Mouse (Mus musculus) forebrain, embryonic 10.5 days (tissue): ENCODE measurements around the gene Gle1. TPM values are rescaled to one million over a fixed set of nuclear protein-coding genes. Genes with fewer than 3 reads are reported as not detected.

ENCODE experiments used
- DNase-seq: peaks from one replicate; pipeline ENCODE4 v3.0.0-alpha.2; 2017; ENCODE audit warnings: low spot score; ENCODE audit errors: extremely low spot score
- H3K27ac ChIP-seq: fragments of 300-500 bp; sonication (generic); 2 replicates; pipeline ENCODE4 v1.5.1; 2016; ENCODE audit warnings: mild to moderate bottlenecking
- H3K27me3 ChIP-seq: fragments of 300-500 bp; sonication (generic); 2 replicates; pipeline ENCODE4 v1.6.1; 2016; ENCODE audit warnings: mild to moderate bottlenecking; ENCODE audit not compliant: poor library complexity, severe bottlenecking
- H3K36me3 ChIP-seq: fragments of 300-500 bp; sonication (generic); replicated peaks from 2 replicates; pipeline ENCODE4 v1.6.1; 2016; ENCODE audit warnings: mild to moderate bottlenecking, moderate library complexity
- H3K4me1 ChIP-seq: fragments of 300-500 bp; sonication (generic); 2 replicates; pipeline ENCODE4 v1.6.1; 2016
- H3K4me3 ChIP-seq: fragments of 300-500 bp; sonication (generic); 2 replicates; pipeline ENCODE4 v1.5.1; 2016; ENCODE audit warnings: mild to moderate bottlenecking, moderate library complexity
- H3K9me3 ChIP-seq: fragments of 300-500 bp; sonication (generic); 2 replicates; pipeline ENCODE4 v1.6.1; 2016; ENCODE audit warnings: mild to moderate bottlenecking, moderate library complexity
- WGBS: fragments of 180-500 bp; shearing (Covaris S2); methylation state at CpG from one replicate; pipeline ENCODE4 v1.1.7; 2016; 5-methylcytosine and 5-hydroxymethylcytosine counted together
- polyA plus RNA-seq: library from polyadenylated mRNA; unstranded; fragments of >200 nt; fragmentation: Nextera tagmentation; extraction: Ambion mirVana; gene quantifications from 2 replicates; pipeline ENCODE4 v1.2.1, GENCODE M21; 2016

Gle1 gene
- polyA plus RNA-seq, 1 experiment from 2014 or later = 77.4 TPM

DNA sequence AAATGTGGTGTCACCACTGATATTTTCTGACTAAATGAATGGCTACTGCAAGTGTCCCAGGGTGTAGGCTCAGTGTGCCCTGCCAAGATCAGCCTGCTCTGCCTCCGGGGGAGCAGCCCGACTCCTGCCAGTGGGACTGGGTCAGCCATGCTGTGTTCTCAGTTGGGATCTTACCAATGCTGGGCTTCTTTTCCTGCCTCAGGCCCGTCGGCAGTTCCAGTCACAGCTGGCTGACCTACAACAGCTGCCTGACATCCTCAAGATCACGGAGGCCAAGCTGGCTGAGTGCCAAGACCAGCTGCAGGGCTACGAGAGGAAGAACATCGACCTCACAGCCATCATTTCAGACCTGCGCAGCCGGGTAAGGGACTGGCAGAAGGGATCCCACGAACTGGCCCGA lies 13.2 kb upstream of the Gle1 start:
- no peaks in the 10 kb centered on the region for H3K4me1 ChIP-seq
- WGBS = 91% methylated on average over 11 of the region's 11 CpGs
- peaks cover 98% of the 10 kb centered on the region for H3K36me3 ChIP-seq
- no peak for DNase-seq
- H3K27me3 ChIP-seq = no peaks in the 10 kb centered on the region
- H3K4me3 ChIP-seq = no peak overlapping the region
- no peak overlapping the region for H3K27ac ChIP-seq
- no peaks in the 10 kb centered on the region for H3K9me3 ChIP-seq

- peaks cover 99% of the 10 kb centered on the region for H3K36me3 ChIP-seq
Measured at GRCm38 (mm10) chr2:29926542-29926941, 8.7 kb upstream of the Gle1 start.

GRCm38 (mm10) chr2:29930506-29930905 lies 4.7 kb upstream of the Gle1 start:
- Histone ChIP-seq H3K4me3 (no peak overlapping the region), H3K9me3 (no peaks in the 10 kb centered on the region), H3K4me1 (0 out of 2 replicates have a peak, but pooled peaks cover 3% of the 10 kb centered on the region), H3K27ac (no peak overlapping the region), H3K36me3 (peaks cover 62% of the 10 kb centered on the region), H3K27me3 (no peaks in the 10 kb centered on the region)
- WGBS = 90% methylated on average over 10 of the region's 10 CpGs
- DNase-seq = no peak

More at GRCm38 (mm10) chr2:29926542-29926941, 8.7 kb upstream of the Gle1 start:
- WGBS = 92% methylated on average over 5 of the region's 5 CpGs
- Histone ChIP-seq H3K27me3 (no peaks in the 10 kb centered on the region), H3K4me1 (no peaks in the 10 kb centered on the region), H3K27ac (no peak overlapping the region), H3K9me3 (no peaks in the 10 kb centered on the region), H3K4me3 (no peak overlapping the region)
- DNase-seq = no peak

DNA sequence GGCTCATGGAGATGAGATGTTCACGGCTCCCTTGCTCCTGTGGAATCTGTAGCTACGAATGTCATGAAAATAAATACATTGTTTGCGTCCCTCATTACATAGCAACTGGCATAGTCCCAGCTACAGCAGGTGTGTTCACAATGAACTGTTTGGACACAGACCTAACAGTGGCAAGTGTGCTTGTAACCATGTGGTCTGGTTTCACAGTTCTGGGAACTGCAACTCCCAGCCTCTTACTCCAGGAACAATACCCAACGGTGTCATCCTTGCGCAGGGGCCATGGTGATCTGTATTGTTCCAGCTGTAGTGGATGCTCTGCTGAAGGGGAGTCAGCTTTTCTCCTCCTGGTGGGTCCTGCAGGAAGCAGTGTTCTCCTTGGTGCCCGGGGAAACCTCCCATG lies 4.0 kb upstream of the Gle1 start:
- Histone ChIP-seq H3K27ac (no peak overlapping the region), H3K27me3 (no peaks in the 10 kb centered on the region), H3K9me3 (no peaks in the 10 kb centered on the region), H3K4me3 (no peak overlapping the region), H3K4me1 (peaks cover 9% of the 10 kb centered on the region), H3K36me3 (peaks cover 55% of the 10 kb centered on the region)
- 91% methylated on average over 6 of the region's 6 CpGs for WGBS
- no peak for DNase-seq

GRCm38 (mm10) chr2:29940073-29940472 lies 4.8 kb downstream of the Gle1 start:
- Histone ChIP-seq H3K9me3 (no peaks in the 10 kb centered on the region), H3K36me3 (peaks cover 81% of the 10 kb centered on the region), H3K4me1 (peaks cover 12% of the 10 kb centered on the region), H3K27ac (no peak overlapping the region), H3K4me3 (no peak overlapping the region), H3K27me3 (no peaks in the 10 kb centered on the region)
- WGBS = 94% methylated on average over 9 of the region's 9 CpGs
- no peak for DNase-seq

GRCm38 (mm10) chr2:29940826-29941225 lies 5.6 kb downstream of the Gle1 start:
- 97% methylated on average over 7 of the region's 7 CpGs for WGBS
- Histone ChIP-seq H3K36me3 (peaks cover 88% of the 10 kb centered on the region), H3K27ac (no peak overlapping the region), H3K27me3 (no peaks in the 10 kb centered on the region), H3K4me1 (peaks cover 11% of the 10 kb centered on the region), H3K9me3 (no peaks in the 10 kb centered on the region), H3K4me3 (no peak overlapping the region)
- no peak for DNase-seq

- Histone ChIP-seq H3K36me3 (peaks cover 98% of the 10 kb centered on the region), H3K27me3 (no peaks in the 10 kb centered on the region), H3K9me3 (no peaks in the 10 kb centered on the region), H3K4me1 (peaks cover 6% of the 10 kb centered on the region; the same call in 1 of the 2 replicates), H3K27ac (peak overlapping the region; percentile 42; the same call in 1 of the 2 replicates), H3K4me3 (no peak overlapping the region)
- no peak for DNase-seq
- WGBS = 61% methylated on average over 1 of the region's 1 CpGs
Measured at GRCm38 (mm10) chr2:29944723-29945122, 9.5 kb downstream of the Gle1 start.

- H3K9me3 ChIP-seq = no peaks in the 10 kb centered on the region
- H3K4me3 ChIP-seq = no peak overlapping the region
- H3K4me1 ChIP-seq = peaks cover 6% of the 10 kb centered on the region; the same call in 1 of the 2 replicates
- H3K27me3 ChIP-seq = no peaks in the 10 kb centered on the region
- peaks cover 97% of the 10 kb centered on the region for H3K36me3 ChIP-seq
- H3K27ac ChIP-seq = no peak overlapping the region
- WGBS = 98% methylated on average over 5 of the region's 5 CpGs
- no peak for DNase-seq
Measured at GRCm38 (mm10) chr2:29948896-29949295, 13.7 kb downstream of the Gle1 start.

- Histone ChIP-seq H3K4me3 (no peak overlapping the region), H3K27me3 (no peaks in the 10 kb centered on the region), H3K9me3 (no peaks in the 10 kb centered on the region), H3K36me3 (peaks cover 42% of the 10 kb centered on the region), H3K27ac (no peak overlapping the region), H3K4me1 (peaks cover 21% of the 10 kb centered on the region)
- 98% methylated on average over 7 of the region's 7 CpGs for WGBS
- no peak for DNase-seq
Measured at GRCm38 (mm10) chr2:29961246-29961645, 26.0 kb downstream of the Gle1 start.

DNA sequence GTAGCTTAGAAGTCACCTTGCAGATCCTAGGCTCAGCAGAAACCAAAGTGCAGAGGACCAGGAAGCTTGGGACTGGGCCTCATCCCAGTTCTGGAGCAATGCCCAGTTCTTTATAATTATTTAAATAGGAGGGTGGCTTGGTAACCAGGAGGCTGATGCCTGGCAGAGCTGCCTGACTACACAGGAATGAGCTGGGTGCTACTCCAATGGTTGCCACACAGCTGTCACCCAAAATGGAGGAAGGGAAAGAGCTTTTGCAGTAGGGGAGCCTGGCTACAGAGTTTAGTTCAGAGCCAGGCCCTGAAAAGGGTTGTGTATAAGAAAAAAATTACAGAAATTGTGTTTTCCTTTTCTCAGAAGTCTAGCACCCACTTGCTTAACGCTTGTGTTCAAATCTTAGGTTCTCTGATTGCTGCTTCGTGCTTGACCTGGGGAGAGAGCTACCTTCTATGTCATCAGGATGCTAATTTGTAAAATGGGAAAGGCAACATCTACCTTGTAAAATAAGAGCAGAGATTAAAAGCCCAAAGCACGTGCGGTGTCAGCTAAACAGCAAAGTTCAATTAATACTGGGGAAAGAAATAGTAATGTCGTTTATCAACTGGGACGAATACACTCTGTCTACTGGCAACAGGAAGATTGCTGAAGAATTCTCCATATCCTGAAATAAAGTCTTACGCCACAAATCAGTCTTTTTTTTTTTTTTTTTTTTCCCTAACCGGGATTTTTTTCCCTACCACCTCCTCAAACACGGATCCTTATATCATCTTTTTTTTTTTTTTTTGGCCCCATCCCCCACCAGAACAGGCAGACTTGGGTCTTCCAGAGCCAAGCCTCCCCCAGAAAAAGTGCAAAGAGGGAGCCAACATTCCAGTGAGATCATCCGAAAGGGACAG lies 29.4 kb downstream of the Gle1 start:
- H3K9me3 ChIP-seq = no peaks in the 10 kb centered on the region
- DNase-seq = no peak
- WGBS = 19% methylated on average over 10 of the region's 10 CpGs
- peaks cover 46% of the 10 kb centered on the region for H3K4me1 ChIP-seq
- peaks cover 30% of the 10 kb centered on the region for H3K36me3 ChIP-seq
- no peaks in the 10 kb centered on the region for H3K27me3 ChIP-seq
- H3K4me3 ChIP-seq = peak overlapping the region; percentile 96
- H3K27ac ChIP-seq = peak overlapping the region; percentile 97

DNA sequence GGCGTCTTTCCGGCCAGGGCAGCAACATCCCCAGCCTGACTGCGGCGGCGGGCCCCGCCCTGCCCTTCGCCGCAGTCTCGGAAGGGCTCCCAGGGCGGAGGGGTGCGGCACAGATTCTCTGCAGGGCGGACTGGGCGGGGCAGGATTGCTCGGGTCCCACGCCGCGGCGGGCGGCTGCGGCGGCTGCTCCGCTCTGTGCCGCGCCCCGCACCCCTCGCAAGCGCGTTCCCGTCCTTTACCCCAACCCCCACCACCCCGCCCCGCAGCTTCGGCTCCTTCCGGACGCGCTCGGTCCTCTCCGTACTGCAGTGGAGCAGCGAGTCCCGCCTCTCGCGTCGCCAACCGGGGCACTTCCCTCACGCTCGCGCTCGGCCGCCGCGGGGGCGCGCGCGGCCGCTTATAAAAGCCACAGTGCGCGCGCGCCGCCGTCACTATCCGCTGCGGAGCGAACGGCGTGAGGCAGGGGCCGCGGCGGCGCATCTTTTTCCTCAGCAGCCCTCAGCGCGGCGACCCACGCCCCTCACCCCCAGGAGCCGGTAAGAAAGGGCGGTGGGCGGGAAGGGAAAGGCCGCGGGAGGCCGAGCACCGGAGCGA lies 30.1 kb downstream of the Gle1 start, which contains the start of gene Sptan1:
TSS of gene Sptan1 (plus strand) at position 311 of the 594 bp plus-strand sequence.
- DNase-seq = peak; percentile 96
- Histone ChIP-seq H3K27me3 (no peaks in the 10 kb centered on the region), H3K36me3 (peaks cover 30% of the 10 kb centered on the region), H3K4me3 (peak within 1 kb of the TSS; percentile 96), H3K27ac (peak within 1 kb of the TSS; percentile 97), H3K9me3 (no peaks in the 10 kb centered on the region), H3K4me1 (peaks cover 46% of the 10 kb centered on the region)
- WGBS = under 1% methylated on average over 77 of the region's 82 CpGs

- no peaks in the 10 kb centered on the region for H3K9me3 ChIP-seq
- under 1% methylated on average over 41 of the region's 41 CpGs for WGBS
- peak overlapping the region; percentile 97 for H3K27ac ChIP-seq
- peak overlapping the region; percentile 96 for H3K4me3 ChIP-seq
- H3K27me3 ChIP-seq = no peaks in the 10 kb centered on the region
- peak; percentile 30 for DNase-seq
- peaks cover 32% of the 10 kb centered on the region for H3K36me3 ChIP-seq
- H3K4me1 ChIP-seq = peaks cover 46% of the 10 kb centered on the region
Measured at GRCm38 (mm10) chr2:29965906-29966305, 30.7 kb downstream of the Gle1 start.

DNA sequence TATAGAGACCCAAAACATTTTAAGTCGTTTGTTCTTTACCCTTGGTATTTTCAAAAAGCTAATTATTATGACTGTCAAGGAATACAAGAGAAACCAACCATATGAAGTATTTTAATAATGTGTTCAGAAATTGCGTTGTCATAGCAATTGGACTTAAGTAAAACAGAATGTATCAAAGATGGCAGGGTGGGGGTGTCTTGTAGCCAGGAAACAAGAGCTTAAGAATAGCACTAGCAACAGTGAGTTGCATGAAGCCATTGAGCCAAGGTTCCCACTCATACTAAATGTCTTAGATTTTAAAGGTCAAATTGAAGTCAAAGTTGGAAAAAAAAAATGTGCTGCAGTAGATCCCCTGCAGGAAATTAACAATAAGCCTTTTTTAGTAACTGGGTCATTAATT lies 31.6 kb downstream of the Gle1 start:
- H3K4me3 ChIP-seq = peak overlapping the region; percentile 96
- H3K36me3 ChIP-seq = peaks cover 34% of the 10 kb centered on the region
- no peaks in the 10 kb centered on the region for H3K27me3 ChIP-seq
- 73% methylated on average over 2 of the region's 2 CpGs for WGBS
- H3K9me3 ChIP-seq = no peaks in the 10 kb centered on the region
- no peak for DNase-seq
- peaks cover 46% of the 10 kb centered on the region for H3K4me1 ChIP-seq
- H3K27ac ChIP-seq = no peak overlapping the region
